Mouse (Mus musculus) heart, embryonic 14.5 days (tissue): Measurements from ENCODE around the gene Ugt3a2. TPM values are rescaled to one million over a fixed set of nuclear protein-coding genes. Genes with fewer than 3 reads are reported as not detected.

Experiments
- ATAC-seq: fragments of 200-750 bp; cut with Nextera tagmentation; 2 replicates; pipeline ENCODE4 v1.8.0; 2017; ENCODE audit warnings: low read depth, moderate TSS enrichment; ENCODE audit not compliant: insufficient number of reproducible peaks, insufficient read depth, low FRiP score
- H3K27ac ChIP-seq, 2 experiments: fragments of 200-500 bp in 1 of 2; fragments of 300-500 bp in 1 of 2; sonication (generic) in 1 of 2; replicated peaks in 1 of 2; 2 replicates each; pipeline ENCODE4 v1.5.1; 2012 to 2014; ENCODE audit warnings: low read depth in 2 of 2, low read length in 2 of 2, control low read depth in 1 of 2, mild to moderate bottlenecking in 1 of 2, mixed read lengths in 1 of 2; ENCODE audit not compliant: control insufficient read depth in 1 of 2, insufficient read depth in 1 of 2
- H3K27me3 ChIP-seq: fragments of 300-500 bp; sonication (generic); 2 replicates; pipeline ENCODE4 v1.6.1; 2014; ENCODE audit warnings: mild to moderate bottlenecking, low read length, control low read depth; ENCODE audit not compliant: control insufficient read depth, insufficient read depth
- H3K36me3 ChIP-seq: fragments of 300-500 bp; sonication (generic); 2 replicates; pipeline ENCODE4 v1.6.1; 2014; ENCODE audit warnings: mild to moderate bottlenecking, control low read depth, low read length, mixed read lengths; ENCODE audit not compliant: control insufficient read depth, insufficient read depth
- H3K4me1 ChIP-seq, 2 experiments: fragments of 200-500 bp in 1 of 2; fragments of 300-500 bp in 1 of 2; sonication (generic) in 1 of 2; 2 replicates each; pipeline ENCODE4 v1.6.1; 2012 to 2014; ENCODE audit warnings: low read length in 2 of 2, control low read depth in 1 of 2, mixed read lengths in 1 of 2; ENCODE audit not compliant: control insufficient read depth in 2 of 2, insufficient read depth in 2 of 2
- H3K4me2 ChIP-seq: fragments of 300-500 bp; sonication (generic); 2 replicates; pipeline ENCODE4 v1.6.1; 2014; ENCODE audit warnings: mild to moderate bottlenecking, low read length
- H3K4me3 ChIP-seq, 2 experiments: fragments of 200-500 bp in 1 of 2; fragments of 300-500 bp in 1 of 2; sonication (generic) in 1 of 2; 2 replicates each; pipeline ENCODE4 v1.5.1; 2012 to 2014; ENCODE audit warnings: low read length in 2 of 2, mild to moderate bottlenecking in 2 of 2, control low read depth in 1 of 2, low read depth in 1 of 2, moderate library complexity in 1 of 2; ENCODE audit not compliant: control insufficient read depth in 1 of 2, insufficient read depth in 1 of 2
- H3K9ac ChIP-seq: fragments of 300-500 bp; sonication (generic); 2 replicates; pipeline ENCODE4 v1.6.1; 2014; ENCODE audit warnings: mild to moderate bottlenecking, low read length
- H3K9me3 ChIP-seq: fragments of 300-500 bp; sonication (generic); 2 replicates; pipeline ENCODE4 v1.6.1; 2016; ENCODE audit warnings: low read length, control low read depth; ENCODE audit not compliant: control insufficient read depth
- WGBS: fragments of 180-500 bp; shearing (Covaris S2); extraction: QIAGEN DNeasy Blood & Tissue Kit; methylation state at CpG from one replicate; pipeline ENCODE4 v1.1.7; 2014; 5-methylcytosine and 5-hydroxymethylcytosine counted together
- polyA plus RNA-seq: library from polyadenylated mRNA; unstranded; fragments of >200 nt; fragmentation: Nextera tagmentation; extraction: Ambion mirVana; gene quantifications from 2 replicates; pipeline ENCODE4 v1.2.1, GENCODE M21; 2014

The Ugt3a2 gene
- polyA plus RNA-seq, 1 experiment from 2014 or later = not detected

DNA sequence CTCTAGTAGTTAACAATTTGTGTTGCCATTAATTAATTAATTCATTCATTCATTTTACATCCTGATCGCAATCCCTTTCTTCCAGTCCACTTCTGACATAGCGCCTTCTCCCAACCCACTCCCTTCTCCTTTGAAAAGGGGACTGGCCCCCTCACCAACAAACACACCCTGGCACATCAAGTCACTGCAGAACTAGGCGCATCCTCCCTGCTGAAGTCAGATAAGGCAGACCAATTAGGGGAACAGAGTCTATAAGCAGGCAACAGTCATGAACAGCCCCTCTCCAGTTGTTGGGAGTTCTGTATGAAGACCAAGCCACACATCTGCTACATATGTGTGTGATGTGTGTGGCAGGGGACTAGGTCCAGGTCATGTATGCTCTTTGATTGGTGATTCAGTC lies 33.4 kb downstream of the Ugt3a2 start:
- Histone ChIP-seq H3K27ac (no peak overlapping the region), H3K4me2 (no peak overlapping the region), H3K4me1 (no peaks in the 10 kb centered on the region), H3K36me3 (no peaks in the 10 kb centered on the region), H3K9ac (no peak overlapping the region), H3K27me3 (no peaks in the 10 kb centered on the region), H3K9me3 (no peaks in the 10 kb centered on the region), H3K4me3 (no peak overlapping the region)
- ATAC-seq = no peak
- 81% methylated on average over 3 of the region's 3 CpGs for WGBS

DNA sequence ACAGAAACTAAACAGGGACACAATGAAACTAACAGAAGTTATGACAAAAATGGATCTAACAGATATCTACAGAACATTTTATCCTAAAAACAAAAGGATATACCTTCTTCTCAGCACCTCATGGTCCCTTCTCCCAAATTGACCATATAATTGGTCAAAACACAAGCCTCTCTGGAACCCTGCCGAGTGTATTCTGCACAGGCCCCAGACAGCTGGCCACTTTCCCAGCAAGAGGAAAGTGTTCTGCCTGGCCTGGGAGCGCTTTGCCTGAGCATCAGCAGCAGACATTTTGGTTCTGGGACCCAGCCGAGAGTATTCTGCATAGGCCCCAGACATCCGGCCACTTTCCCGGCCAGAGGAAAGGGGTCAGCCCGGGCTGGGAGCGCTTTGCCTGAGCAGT lies 40.9 kb downstream of the Ugt3a2 start:
- WGBS = 87% methylated on average over 7 of the region's 7 CpGs
- Histone ChIP-seq H3K9ac (no peak overlapping the region), H3K27me3 (no peaks in the 10 kb centered on the region), H3K36me3 (no peaks in the 10 kb centered on the region), H3K27ac (no peak overlapping the region), H3K4me1 (no peaks in the 10 kb centered on the region), H3K9me3 (no peaks in the 10 kb centered on the region), H3K4me2 (no peak overlapping the region), H3K4me3 (no peak overlapping the region)
- no peak for ATAC-seq

DNA sequence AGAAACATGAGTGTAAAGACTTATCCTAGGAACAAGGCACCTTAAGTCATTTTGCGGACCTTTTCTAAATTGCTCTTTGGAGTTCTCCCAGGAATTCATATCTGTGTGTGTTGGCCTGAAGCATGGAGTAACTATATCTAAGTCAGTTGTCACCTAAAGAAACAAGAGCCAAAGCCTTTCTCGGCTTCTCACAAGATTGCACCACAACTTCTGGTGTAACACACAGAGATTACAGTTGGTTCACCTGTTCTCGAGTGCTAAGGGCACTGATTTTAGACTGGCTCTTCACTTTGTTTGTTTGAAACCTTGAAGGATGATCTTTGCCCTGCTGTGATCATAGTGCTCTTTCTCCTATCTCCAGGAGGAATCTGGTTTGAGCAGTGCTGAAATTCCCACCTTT lies 74.1 kb downstream of the Ugt3a2 start:
- no peaks in the 10 kb centered on the region for H3K27me3 ChIP-seq
- no peaks in the 10 kb centered on the region for H3K36me3 ChIP-seq
- H3K27ac ChIP-seq = no peak overlapping the region
- H3K9me3 ChIP-seq = no peaks in the 10 kb centered on the region
- no peak for ATAC-seq
- no peak overlapping the region for H3K9ac ChIP-seq
- no peaks in the 10 kb centered on the region for H3K4me1 ChIP-seq
- H3K4me2 ChIP-seq = no peak overlapping the region
- H3K4me3 ChIP-seq = no peak overlapping the region
- WGBS = 72% methylated on average over 3 of the region's 3 CpGs

Other genes with a start within 250 kb of the Ugt3a2 start
- gene Lmbrd2, start 195.0 kb upstream of the Ugt3a2 start, polyA plus RNA-seq = 2.9 and 3.8 TPM in 2 replicates
- 20.4 and 23.1 TPM in 2 replicates for gene Skp2, start 180.1 kb upstream of the Ugt3a2 start, polyA plus RNA-seq
- gene Ugt3a1, start 58.7 kb upstream of the Ugt3a2 start, polyA plus RNA-seq = not detected in 2 replicates
- 0.22 TPM in 1 of 2 replicates, not detected in the other for gene Capsl, start 100.5 kb downstream of the Ugt3a2 start, polyA plus RNA-seq
- 0.05 and 0.30 TPM in 2 replicates for gene Il7r, start 194.6 kb downstream of the Ugt3a2 start, polyA plus RNA-seq